Mouse (Mus musculus): Measurements from ENCODE around the gene Olfr969. TPM values are rescaled to one million over a fixed set of nuclear protein-coding genes. Genes with fewer than 3 reads are reported as not detected.

Gene Olfr969
- not detected for total RNA-seq (2023)

DNA sequence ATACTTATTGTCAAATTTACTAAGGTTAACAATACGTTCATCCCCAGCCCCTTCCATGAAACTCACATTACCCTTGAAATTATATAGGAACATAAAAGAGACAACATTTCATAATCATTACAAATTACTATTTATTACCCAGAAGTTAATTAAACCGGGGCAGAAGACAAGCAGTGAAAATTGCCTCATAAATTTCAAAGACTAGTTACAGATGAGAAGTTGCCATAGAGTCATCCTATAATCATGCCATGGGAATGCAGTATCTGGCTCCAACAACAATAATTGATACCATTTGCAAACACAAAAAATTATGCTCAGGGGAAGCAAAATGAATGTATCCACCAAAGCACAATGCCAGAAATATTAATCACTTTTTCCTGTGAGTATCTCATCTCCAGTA, at the start of gene Olfr969:
Gene Olfr969 (plus strand): TSS at position 388 of the 400 bp plus-strand sequence.

DNA sequence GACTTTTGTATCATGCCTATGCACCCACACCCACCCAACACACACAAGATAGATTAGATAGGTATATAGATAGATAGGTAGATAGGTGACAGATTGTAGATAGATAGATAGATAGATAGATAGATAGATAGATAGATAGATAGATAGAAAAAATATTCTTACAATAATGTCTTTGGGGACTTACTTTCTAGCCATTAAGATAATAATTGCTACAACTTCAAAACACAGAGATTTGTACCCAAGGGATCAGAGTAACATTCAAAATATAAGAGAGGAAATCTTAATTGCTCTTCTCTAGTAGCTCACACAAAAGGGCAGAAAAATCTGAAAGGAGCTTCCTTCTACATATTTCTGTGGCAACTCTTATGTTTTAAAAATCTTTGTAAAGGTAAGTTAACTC, 44.8 kb upstream of the Olfr969 start, which contains the start of gene Olfr967:
Gene Olfr967 (plus strand): TSS at position 301 of the 400 bp plus-strand sequence.

DNA sequence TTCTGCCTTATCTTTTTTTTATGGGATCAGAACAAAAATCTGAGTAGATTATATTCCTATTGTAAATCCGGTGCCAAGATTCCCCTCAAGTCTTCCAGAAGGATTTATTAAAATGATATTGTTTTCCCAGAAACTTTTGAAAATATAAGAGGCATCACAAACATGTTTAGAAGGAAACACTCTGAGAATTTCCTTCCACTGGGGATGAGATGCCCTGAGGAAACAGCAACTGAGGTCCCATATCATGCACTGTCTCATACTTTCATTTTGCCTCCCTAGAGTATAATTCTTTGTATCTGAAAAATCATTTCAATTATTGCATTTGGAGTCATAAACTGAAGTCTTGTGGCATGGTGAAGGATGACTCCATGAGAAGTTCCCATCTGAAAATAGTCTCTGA, 7.6 kb upstream of the Olfr969 start, which contains the start of gene Olfr968:
Gene Olfr968 (minus strand): TSS at position 101 of the 400 bp plus-strand sequence.

DNA sequence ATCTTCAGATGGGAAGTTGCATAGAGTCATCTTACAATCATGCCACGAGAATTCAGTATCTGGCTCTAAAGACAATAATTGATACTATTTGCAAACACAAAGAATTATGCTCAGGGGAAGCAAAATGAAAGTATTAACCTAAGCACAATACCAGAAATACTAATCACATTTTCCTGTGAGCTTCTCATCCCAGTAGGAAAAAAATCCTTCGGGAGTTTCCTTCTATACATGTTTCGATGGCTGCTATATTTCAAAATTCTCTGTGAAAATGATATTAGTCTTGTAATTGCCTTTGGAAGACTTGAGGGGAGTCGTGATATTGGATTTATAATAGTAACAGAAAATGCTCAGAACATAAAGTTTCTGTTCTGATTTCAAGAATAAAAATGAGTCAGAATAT, 17.8 kb downstream of the Olfr969 start, which contains the start of gene Olfr970:
Gene Olfr970 (plus strand): TSS at position 301 of the 400 bp plus-strand sequence.

DNA sequence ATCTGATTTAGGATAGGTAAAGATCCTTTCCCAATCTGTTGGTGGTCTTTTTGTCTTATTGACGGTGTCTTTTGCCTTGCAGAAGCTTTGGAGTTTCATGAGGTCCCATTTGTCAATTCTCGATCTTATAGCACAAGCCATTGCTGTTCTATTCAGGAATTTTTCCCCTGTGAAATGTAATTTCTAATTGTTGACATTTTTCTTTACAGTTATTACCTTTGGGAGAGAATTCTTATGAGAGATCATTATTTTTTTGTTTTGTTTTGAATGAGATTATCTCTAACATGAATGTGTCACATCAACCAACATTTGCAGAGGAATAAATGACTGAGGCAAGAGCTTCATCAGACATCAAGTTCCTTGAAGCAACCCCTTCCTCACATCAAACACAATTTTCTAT, 45.8 kb downstream of the Olfr969 start, which contains the start of gene Olfr971:
Gene Olfr971 (plus strand): TSS at position 301 of the 400 bp plus-strand sequence.

Other genes with a start within 250 kb of the Olfr969 start
- not detected for gene Olfr958, start 236.9 kb upstream of the Olfr969 start, total RNA-seq (2023)
- gene Olfr959, start 215.4 kb upstream of the Olfr969 start, total RNA-seq (2023), result not detected
- gene AW551984, start 186.5 kb upstream of the Olfr969 start, total RNA-seq (2023), result not detected
- gene Olfr148, start 180.3 kb upstream of the Olfr969 start, total RNA-seq (2023), result not detected
- gene Olfr960, start 169.6 kb upstream of the Olfr969 start, total RNA-seq (2023), result not detected
- gene Olfr961, start 145.9 kb upstream of the Olfr969 start, total RNA-seq (2023), result not detected
- not detected for gene Olfr963, start 123.7 kb upstream of the Olfr969 start, total RNA-seq (2023)
- gene Olfr149, start 83.8 kb upstream of the Olfr969 start, total RNA-seq (2023), result not detected
- not detected for gene Olfr965, start 79.6 kb upstream of the Olfr969 start, total RNA-seq (2023)
- not detected for gene Olfr150, start 60.0 kb upstream of the Olfr969 start, total RNA-seq (2023)
- gene Olfr967, start 44.7 kb upstream of the Olfr969 start, total RNA-seq (2023), result not detected
- gene Olfr968, start 7.7 kb upstream of the Olfr969 start, total RNA-seq (2023), result not detected
- gene Olfr970, start 17.9 kb downstream of the Olfr969 start, total RNA-seq (2023), result not detected
- gene Olfr971, start 45.9 kb downstream of the Olfr969 start, total RNA-seq (2023), result not detected
- not detected for gene Olfr972, start 75.5 kb downstream of the Olfr969 start, total RNA-seq (2023)
- gene Olfr229, start 116.4 kb downstream of the Olfr969 start, total RNA-seq (2023), result not detected
- gene Olfr974, start 146.6 kb downstream of the Olfr969 start, total RNA-seq (2023), result not detected
- not detected for gene Olfr975, start 161.1 kb downstream of the Olfr969 start, total RNA-seq (2023)
- gene Olfr976, start 170.2 kb downstream of the Olfr969 start, total RNA-seq (2023), result not detected
- gene Olfr978, start 201.2 kb downstream of the Olfr969 start, total RNA-seq (2023), result not detected
- gene Olfr979, start 212.5 kb downstream of the Olfr969 start, total RNA-seq (2023), result not detected
- gene Olfr980, start 218.6 kb downstream of the Olfr969 start, total RNA-seq (2023), result not detected
- gene Olfr981, start 230.5 kb downstream of the Olfr969 start, total RNA-seq (2023), result not detected